Mouse (Mus musculus) bone marrow macrophage, adult 2 months (primary cell): ENCODE results near the gene Sspo. TPM values are rescaled to one million over a fixed set of nuclear protein-coding genes. Genes with fewer than 3 reads are reported as not detected.

ENCODE experiments used
- H3K27ac ChIP-seq: 2 replicates; pipeline ENCODE4 v1.5.1; 2012; ENCODE audit warnings: low read depth, low read length; ENCODE audit not compliant: insufficient read depth
- H3K4me1 ChIP-seq: 2 replicates; pipeline ENCODE4 v1.6.1; 2012; ENCODE audit warnings: low read length; ENCODE audit not compliant: control insufficient read depth, insufficient read depth
- H3K4me3 ChIP-seq: 2 replicates; pipeline ENCODE4 v1.5.1; 2012; ENCODE audit warnings: mild to moderate bottlenecking, low read length, moderate library complexity; ENCODE audit not compliant: insufficient read depth
- CTCF ChIP-seq: IDR thresholded peaks from 2 replicates; pipeline ENCODE4 v1.5.1; 2012; ENCODE audit warnings: low read depth, mild to moderate bottlenecking, low read length, moderate library complexity
- POLR2A ChIP-seq: IDR thresholded peaks from 2 replicates; pipeline ENCODE4 v1.6.1; 2012; ENCODE audit warnings: mild to moderate bottlenecking, low read depth, low read length, borderline replicate concordance
- polyA plus RNA-seq: library from polyadenylated mRNA; stranded (reverse); fragments of >200 nt; gene quantifications from 2 replicates; pipeline ENCODE4 v1.2.4, GENCODE M21; 2012; ENCODE audit not compliant: missing spikeins, insufficient read depth, insufficient read length

Gene Sspo
- polyA plus RNA-seq, 1 experiment = 0.11 TPM

DNA sequence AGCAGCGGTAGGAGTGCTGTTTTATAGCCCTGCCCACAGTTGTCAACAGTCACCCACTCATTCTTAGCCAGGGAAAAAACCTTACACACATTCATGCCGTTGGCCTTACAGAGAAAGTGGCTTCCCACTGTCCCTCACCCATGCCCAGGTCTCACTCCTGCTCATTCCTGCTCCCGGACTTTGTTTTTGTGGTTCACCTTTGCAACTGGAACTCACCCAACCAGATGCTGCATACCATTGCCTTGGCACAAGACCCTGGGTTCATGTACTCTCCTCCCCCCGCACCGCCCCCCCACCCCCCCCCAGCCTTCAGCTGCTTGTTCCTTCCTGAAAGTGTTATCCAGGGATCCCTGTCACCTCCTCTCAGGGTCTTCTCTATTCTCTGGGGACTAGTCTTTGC is 12.9 kb upstream of the Sspo start:
- TF ChIP-seq POLR2A (no peak), CTCF (no peak)

DNA sequence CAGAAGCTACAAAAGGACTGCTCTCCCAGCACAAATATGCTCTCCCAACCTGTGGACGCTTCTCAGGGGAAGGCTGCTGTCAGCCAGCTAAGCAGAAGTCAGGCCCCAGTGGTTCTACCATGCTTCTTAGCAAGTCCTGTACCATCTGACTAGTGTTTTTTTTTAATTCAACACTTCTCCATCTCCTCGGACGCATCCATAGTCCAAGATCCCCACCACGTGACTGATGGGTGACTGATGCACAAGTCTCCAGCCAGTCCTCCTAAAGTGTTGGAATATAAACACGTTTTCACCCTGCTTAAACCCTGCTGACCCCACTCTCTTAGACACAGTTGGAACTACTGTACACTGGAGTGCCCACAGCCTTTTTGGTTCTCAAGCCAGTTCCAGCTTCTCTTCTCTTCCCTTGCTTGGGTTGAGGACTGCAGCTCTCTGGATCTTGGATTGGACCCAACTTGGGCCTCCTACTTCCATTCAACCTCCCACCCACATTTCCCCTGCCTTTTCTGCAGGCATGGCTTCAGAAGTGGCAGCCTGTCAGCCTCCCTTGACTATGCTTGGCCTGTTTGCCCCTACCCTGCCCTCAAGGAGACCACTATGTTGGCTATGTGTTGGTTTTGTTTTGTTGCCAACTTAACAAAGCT is 12.2 kb upstream of the Sspo start:
- Histone ChIP-seq H3K4me3 (no peak overlapping the region), H3K27ac (no peak overlapping the region), H3K4me1 (peaks cover 26% of the 10 kb centered on the region)
- TF ChIP-seq POLR2A (no peak), CTCF (no peak)

More for the DNA sequence above, 12.9 kb upstream of the Sspo start:
- Histone ChIP-seq H3K27ac (no peak overlapping the region), H3K4me1 (peaks cover 26% of the 10 kb centered on the region), H3K4me3 (no peak overlapping the region)

DNA sequence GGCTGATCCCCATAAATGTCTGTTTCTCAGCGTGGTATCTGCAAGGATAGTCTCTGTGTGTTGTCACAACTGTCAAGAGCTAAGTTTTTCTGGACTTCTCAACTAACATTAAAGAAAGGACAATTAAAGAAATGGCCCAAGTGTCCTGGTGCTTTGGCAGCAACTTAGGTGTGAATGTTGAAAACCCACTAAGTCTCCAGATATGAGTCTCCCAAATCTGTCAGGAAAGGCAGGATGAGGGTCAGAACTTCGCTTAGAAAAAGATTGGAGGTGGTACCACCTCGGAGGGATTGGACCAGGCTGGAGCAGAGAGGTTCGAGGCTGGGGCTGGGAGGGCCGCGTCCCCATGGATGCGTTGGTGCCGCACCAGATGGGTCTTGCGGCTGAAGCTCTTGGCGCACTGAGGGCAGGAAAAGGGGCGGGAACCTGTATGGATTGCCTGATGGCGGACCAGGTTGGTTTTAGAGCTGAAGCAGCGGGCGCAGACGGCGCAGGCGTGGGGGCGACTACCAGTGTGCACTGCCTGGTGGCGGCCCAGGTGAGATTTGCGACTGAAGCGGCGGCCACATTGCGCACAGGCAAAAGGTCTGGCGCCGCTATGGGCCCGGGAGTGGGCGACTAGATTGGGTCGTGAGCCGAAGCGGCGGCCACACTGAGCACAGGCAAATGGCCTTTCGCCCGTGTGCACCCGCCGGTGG is 10.2 kb upstream of the Sspo start:
- Histone ChIP-seq H3K4me1 (peaks cover 23% of the 10 kb centered on the region), H3K27ac (no peak overlapping the region), H3K4me3 (no peak overlapping the region)
- TF ChIP-seq CTCF (no peak), POLR2A (no peak)

DNA sequence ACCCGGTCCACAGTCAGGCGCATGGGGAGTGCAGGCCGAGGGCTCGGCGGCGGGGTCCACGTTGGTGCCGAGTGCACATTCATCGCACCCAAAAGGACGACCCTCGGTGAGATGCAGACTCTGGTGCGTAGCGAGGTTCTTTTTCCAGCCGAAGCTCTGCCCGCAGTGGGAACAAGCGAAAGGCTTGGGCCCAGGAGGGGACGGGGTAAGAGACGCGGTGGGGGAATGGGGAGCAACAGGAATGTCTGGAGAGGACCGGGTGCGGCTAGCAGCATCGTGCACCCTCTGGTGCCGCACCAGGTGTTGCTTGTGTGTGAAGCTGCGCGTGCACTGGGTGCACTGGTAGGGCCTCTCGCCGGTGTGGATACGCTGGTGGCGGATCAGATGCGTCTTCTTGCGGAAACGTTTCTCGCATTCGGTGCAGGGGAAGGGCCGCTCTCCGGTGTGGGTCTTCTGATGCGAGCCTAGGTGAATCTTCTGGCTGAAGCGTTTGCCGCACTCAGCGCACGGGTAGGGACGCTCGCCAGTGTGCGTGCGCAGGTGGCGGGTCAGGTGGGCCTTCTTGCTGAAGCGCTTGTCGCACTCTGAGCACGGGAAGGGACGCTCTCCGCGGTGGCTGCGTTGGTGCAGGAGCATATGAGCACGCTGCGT is 9.4 kb upstream of the Sspo start:
- TF ChIP-seq POLR2A = no peak
- TF ChIP-seq CTCF = no peak
- Histone ChIP-seq H3K27ac (no peak overlapping the region), H3K4me3 (no peak overlapping the region), H3K4me1 (peaks cover 21% of the 10 kb centered on the region)

DNA sequence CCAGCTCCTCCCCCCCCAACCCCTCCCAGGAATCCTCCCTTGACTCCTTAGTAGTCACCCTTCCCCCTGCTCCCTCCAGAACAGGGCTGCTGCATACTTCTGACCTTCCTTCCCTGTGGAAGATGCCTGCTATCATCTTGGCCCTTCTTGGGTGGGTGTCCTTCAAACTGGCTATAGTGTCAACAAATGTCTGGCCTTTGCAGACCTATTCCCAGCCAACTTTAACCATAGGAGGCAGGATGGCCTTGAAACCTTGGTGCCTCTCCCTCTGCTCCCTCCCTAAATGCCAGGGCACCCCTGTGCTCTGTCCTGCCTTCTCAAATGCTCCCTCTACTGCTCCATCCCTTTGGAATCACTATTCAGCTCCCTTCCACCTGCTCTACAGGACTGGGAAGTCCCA is 8.4 kb upstream of the Sspo start:
- Histone ChIP-seq H3K4me3 (no peak overlapping the region), H3K27ac (no peak overlapping the region), H3K4me1 (peaks cover 20% of the 10 kb centered on the region)
- TF ChIP-seq CTCF = no peak
- TF ChIP-seq POLR2A = no peak

DNA sequence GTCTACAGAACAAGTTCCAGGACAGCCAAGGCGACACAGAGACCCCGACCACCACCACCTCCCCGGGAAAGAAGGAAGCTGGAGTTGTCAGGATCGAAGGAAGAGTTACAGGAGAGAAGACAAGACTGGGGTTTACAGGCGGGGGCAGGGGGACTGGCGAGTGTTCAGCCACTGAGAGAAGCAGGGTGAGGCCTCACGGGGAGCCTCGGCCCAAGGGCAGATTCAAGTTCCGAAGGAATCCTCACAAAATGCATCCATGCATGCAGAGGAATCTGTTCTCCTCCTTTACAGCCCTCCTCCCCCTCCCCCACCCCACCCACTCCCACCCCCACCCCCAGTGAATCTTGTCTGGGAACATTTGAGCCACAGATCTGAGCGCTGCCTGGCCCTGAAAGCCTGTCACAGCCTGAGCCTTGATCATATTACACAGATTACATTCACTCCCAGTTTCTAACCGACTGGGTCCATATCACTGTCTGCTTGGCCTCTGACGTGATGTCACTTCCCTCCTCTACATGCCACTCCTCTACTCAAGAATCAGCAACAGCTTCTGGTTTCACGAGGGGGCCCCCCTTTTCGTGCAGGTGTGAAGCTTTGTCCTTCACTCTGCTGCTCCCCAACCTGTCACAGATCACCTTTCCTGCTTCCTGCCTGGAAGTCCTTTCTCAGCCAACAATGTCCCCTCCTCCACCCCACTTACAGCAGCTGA is 7.6 kb upstream of the Sspo start:
- Histone ChIP-seq H3K4me1 (peaks cover 16% of the 10 kb centered on the region), H3K4me3 (no peak overlapping the region), H3K27ac (no peak overlapping the region)
- TF ChIP-seq POLR2A = no peak
- TF ChIP-seq CTCF = no peak

DNA sequence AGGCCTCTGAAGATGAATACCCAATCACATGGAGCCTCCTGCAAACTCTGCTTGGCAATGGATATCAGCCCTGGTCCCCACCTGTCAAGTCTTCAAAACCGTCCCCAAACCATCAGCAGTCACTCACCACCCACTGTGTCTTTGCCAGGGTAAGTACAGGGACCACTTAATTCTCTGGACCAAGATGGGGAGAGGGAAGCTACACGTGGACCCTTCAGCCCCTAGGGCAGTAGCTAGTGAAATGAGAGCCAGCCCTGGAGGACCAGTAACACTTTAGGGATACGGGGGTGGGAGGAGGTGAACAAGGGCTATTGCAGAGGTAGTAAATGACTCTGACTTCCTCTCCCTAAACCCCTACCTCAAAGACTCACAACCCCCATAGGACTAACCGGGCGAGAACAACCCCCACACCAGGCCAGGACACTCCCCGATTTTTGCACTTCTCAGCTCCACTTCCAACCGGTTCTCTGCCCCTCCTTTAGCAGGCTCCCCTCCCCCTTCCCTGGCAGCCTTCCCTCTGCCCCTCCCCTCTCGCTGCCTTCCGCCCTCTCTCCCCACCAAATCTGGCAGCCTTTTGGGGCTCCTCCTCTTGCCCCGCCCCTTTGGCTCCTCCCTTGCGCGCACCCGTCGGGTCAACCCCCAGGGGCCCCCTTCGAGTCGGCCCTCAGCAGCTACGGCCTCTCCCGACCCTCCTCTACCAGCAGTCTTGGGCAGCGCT is 4.3 kb upstream of the Sspo start:
- H3K27ac ChIP-seq = peak overlapping the region; percentile 48
- H3K4me3 ChIP-seq = peak overlapping the region; percentile 40
- TF ChIP-seq CTCF (no peak), POLR2A (no peak)
- H3K4me1 ChIP-seq = peaks cover 11% of the 10 kb centered on the region

DNA sequence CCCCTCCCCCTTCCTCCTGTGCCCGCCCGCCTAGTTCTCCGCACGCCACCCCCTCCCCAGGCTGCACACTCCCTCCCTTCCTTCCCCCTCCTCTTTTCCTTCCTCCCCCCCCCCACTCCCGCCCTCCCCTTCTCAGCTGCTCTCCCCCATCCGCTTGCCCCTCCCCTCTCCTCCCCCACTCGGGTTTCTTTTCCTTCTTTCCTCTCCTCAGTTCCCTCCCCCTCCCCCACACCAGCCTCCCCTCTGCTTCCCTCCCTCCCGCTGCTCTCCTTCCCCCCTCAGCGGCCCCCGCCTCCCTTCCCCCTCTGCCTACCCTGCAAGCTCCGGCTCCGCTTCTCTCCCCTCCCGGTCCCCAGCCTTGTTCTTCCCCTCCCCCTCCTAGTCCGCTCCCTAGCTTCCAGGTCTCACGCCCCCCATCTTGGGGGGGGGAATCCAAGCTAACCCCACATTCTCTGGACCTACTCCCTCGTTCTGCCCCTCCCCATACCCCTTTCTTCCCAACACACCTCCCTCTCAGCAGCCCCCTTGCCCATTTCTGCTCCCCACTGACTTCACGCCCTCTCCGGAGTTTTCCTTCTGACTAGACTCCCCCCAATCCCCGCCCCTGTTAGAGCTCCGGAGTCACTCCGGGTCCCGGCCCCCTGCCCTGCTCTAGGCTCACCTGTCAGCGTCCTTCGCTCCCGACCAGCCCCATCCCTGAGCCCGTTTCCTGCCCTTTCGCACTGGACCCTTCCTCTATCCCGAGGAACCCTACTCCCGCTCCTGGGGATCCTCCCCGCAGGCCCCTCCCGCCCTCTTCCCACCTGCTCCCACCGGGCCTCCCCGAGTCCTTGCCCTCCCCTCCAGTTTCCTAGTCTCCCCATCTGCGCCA is 3.5 kb upstream of the Sspo start:
- peak overlapping the region; percentile 74 for H3K27ac ChIP-seq

More for the DNA sequence above, 3.5 kb upstream of the Sspo start:
- Histone ChIP-seq H3K4me1 (peaks cover 11% of the 10 kb centered on the region), H3K4me3 (peak overlapping the region; percentile 69)
- no peak for TF ChIP-seq CTCF
- no peak for TF ChIP-seq POLR2A
